Mouse (Mus musculus) brain, embryonic 14.5 days (tissue): ENCODE results near the gene Phkg2.

Experiments
- CTCF ChIP-seq: fragments of 200-500 bp; IDR thresholded peaks from 2 replicates; pipeline ENCODE4 v1.5.1; 2012; ENCODE audit warnings: inconsistent platforms, mild to moderate bottlenecking, moderate library complexity, borderline replicate concordance; ENCODE audit not compliant: insufficient read depth, insufficient read length; ENCODE audit errors: extremely low read depth
- POLR2A ChIP-seq: fragments of 200-500 bp; IDR thresholded peaks from 2 replicates; pipeline ENCODE4 v1.6.1; 2012; ENCODE audit warnings: mild to moderate bottlenecking, inconsistent platforms, borderline replicate concordance; ENCODE audit not compliant: poor library complexity, insufficient read depth, insufficient read length, severe bottlenecking; ENCODE audit errors: extremely low read depth

GRCm38 (mm10) chr7:127587196-127587595, 14.1 kb downstream of the Phkg2 start:
- TF ChIP-seq CTCF (no peak), POLR2A (no peak)
